Mouse (Mus musculus) hindbrain, embryonic 13.5 days (tissue): ENCODE results near the gene Rpl22l1. TPM values are rescaled to one million over a fixed set of nuclear protein-coding genes. Genes with fewer than 3 reads are reported as not detected.
"Not testable (repeated sequence)": the region's sequence is repeated elsewhere in the genome, so short reads cannot be mapped to it uniquely, and the experiment has no call there.

ENCODE experiments used
- ATAC-seq: fragments of 200-750 bp; cut with Nextera tagmentation; 2 replicates; pipeline ENCODE4 v1.8.0; 2017; ENCODE audit warnings: moderate TSS enrichment; ENCODE audit not compliant: low FRiP score
- H3K27ac ChIP-seq: fragments of 300-500 bp; sonication (generic); 2 replicates; pipeline ENCODE4 v1.5.1; 2015; ENCODE audit warnings: inconsistent platforms, mild to moderate bottlenecking, moderate library complexity
- H3K27me3 ChIP-seq: fragments of 300-500 bp; sonication (generic); 2 replicates; pipeline ENCODE4 v1.6.1; 2015; ENCODE audit warnings: mild to moderate bottlenecking, inconsistent platforms
- H3K36me3 ChIP-seq: fragments of 300-500 bp; sonication (generic); 2 replicates; pipeline ENCODE4 v1.6.1; 2015; ENCODE audit warnings: mild to moderate bottlenecking, inconsistent platforms
- H3K4me1 ChIP-seq: fragments of 300-500 bp; sonication (generic); replicated peaks from 2 replicates; pipeline ENCODE4 v1.6.1; 2015; ENCODE audit warnings: inconsistent platforms
- H3K4me2 ChIP-seq: fragments of 300-500 bp; sonication (generic); 2 replicates; pipeline ENCODE4 v1.6.1; 2015; ENCODE audit warnings: inconsistent platforms, mild to moderate bottlenecking, moderate library complexity
- H3K4me3 ChIP-seq: fragments of 300-500 bp; sonication (generic); 2 replicates; pipeline ENCODE4 v1.5.1; 2015; ENCODE audit warnings: mild to moderate bottlenecking, inconsistent platforms
- H3K9ac ChIP-seq: fragments of 300-500 bp; sonication (generic); 2 replicates; pipeline ENCODE4 v1.6.1; 2015; ENCODE audit warnings: mild to moderate bottlenecking, inconsistent platforms
- H3K9me3 ChIP-seq: fragments of 300-500 bp; sonication (generic); 2 replicates; pipeline ENCODE4 v1.6.1; 2016; ENCODE audit warnings: inconsistent platforms
- WGBS: fragments of 180-500 bp; shearing (Covaris S2); methylation state at CpG from one replicate; pipeline ENCODE4 v1.1.7; 2015; 5-methylcytosine and 5-hydroxymethylcytosine counted together
- polyA plus RNA-seq: library from polyadenylated mRNA; unstranded; fragments of >200 nt; fragmentation: Nextera tagmentation; extraction: Ambion mirVana; gene quantifications from 2 replicates; pipeline ENCODE4 v1.2.1, GENCODE M21; 2015

Gene Rpl22l1
- 225 and 252 TPM in 2 replicates for polyA plus RNA-seq

DNA sequence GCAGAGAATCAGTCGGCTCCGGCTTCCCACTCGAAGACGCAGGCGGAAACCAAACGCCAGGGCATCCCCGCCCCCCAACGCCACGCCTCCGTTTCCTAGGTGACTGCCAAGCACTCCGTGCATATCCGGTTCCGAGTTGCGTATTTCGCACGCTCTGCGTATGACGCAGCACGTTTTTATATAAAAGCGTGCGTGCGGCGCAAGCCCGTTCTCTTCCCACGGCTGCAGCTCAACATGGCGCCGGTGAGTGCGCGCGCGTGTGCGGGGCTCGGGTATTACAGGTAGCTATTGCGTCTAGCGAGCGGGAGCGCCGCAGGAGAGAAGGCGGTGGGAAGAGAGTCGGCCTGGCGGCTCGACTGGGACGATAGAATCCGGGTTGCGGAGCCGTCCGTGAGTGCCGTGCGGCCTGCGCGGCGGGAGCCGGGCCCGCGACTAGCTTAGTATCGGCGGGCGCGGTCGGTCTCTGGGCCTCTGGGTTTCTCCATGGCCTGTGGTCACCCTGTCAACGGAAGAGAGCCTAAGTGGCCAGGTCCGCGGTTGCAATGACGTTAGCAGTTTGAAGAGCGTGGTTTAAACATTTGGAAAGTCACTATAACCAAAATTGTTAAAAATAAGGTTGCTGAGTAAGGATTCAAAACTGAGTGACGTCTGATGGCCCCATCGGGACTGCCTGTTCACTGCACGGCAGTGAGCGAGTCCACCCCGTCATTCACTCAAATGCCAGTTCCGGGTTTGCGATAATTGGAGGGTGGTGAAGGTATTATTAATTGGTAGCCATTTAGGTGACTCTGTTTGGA lies at the start of gene Rpl22l1:
TSS of gene Rpl22l1 (plus strand) at position 136 of the 797 bp plus-strand sequence.
- peaks cover 17% of the 10 kb centered on the region for H3K36me3 ChIP-seq
- ATAC-seq, result peak; percentile 100
- H3K27me3 ChIP-seq, result no peaks in the 10 kb centered on the region
- H3K9ac ChIP-seq, result peak within 1 kb of the TSS; percentile 89
- peak within 1 kb of the TSS; percentile 69 for H3K4me2 ChIP-seq
- H3K9me3 ChIP-seq, result no peaks in the 10 kb centered on the region
- WGBS, result under 1% methylated on average over 71 of the region's 72 CpGs
- peaks cover 15% of the 10 kb centered on the region for H3K4me1 ChIP-seq
- peak within 1 kb of the TSS; percentile 91 for H3K27ac ChIP-seq
- peak within 1 kb of the TSS; percentile 79 for H3K4me3 ChIP-seq

DNA sequence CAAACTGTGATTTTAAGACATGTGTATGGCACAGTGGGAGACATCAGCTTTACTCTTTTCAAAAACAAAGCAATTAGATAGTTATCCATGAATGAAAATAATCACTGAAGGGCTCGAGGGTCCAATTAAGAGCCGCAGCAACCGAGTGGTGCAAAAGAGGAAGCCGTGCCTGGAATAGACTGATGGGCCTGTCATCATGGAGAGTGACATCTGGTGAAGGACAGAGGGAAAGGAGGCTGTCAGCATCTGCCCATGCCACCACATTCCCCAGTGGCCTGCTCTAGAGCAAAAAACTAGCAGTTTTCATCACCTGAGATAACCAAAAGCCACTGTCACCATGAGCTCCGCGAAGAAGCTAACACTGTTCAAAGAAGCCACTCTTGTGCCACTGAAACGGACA lies 49.8 kb upstream of the Rpl22l1 start:
- Histone ChIP-seq H3K9ac (no peak overlapping the region), H3K36me3 (no peaks in the 10 kb centered on the region), H3K4me1 (peaks cover 5% of the 10 kb centered on the region; the same call in 1 of the 2 replicates), H3K4me3 (no peak overlapping the region), H3K27ac (no peak overlapping the region), H3K27me3 (no peaks in the 10 kb centered on the region), H3K9me3 (no peaks in the 10 kb centered on the region), H3K4me2 (no peak overlapping the region)
- ATAC-seq, result 0 out of 2 replicates have a peak, but pooled peaks have one; percentile 52
- 49% methylated on average over 7 of the region's 7 CpGs for WGBS

DNA sequence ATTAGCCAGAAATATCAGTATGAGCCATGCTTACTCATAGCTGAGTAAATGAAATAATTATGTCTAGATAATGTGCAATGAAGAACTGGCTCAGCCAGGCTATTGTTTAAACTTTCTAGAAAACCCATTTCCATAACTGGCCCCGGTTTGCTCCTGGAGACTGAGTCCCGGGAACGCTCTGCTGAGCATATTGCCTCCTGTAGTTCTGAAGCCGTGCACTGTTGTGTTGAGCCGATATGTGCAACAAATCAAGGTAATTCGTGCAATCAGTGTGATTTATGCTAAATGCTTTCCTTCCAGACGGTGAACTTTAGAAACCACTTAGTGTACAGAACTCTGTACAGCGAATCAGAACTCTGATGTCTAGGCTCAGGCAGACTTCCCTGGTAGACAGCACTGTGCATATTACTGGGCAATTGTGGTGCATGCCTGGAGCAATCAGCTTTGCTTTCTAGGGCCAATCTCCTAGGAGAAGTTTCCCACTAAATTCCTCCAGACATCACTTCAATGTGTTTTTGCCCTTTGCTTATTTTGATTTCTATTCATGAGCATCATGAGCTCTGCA lies 43.9 kb upstream of the Rpl22l1 start:
- 73% methylated on average over 8 of the region's 8 CpGs for WGBS
- no peaks in the 10 kb centered on the region for H3K4me1 ChIP-seq
- H3K9me3 ChIP-seq, result no peaks in the 10 kb centered on the region
- H3K4me2 ChIP-seq, result no peak overlapping the region
- no peak for ATAC-seq
- H3K4me3 ChIP-seq, result no peak overlapping the region
- H3K27ac ChIP-seq, result no peak overlapping the region
- H3K9ac ChIP-seq, result no peak overlapping the region
- H3K36me3 ChIP-seq, result no peaks in the 10 kb centered on the region
- H3K27me3 ChIP-seq, result no peaks in the 10 kb centered on the region

DNA sequence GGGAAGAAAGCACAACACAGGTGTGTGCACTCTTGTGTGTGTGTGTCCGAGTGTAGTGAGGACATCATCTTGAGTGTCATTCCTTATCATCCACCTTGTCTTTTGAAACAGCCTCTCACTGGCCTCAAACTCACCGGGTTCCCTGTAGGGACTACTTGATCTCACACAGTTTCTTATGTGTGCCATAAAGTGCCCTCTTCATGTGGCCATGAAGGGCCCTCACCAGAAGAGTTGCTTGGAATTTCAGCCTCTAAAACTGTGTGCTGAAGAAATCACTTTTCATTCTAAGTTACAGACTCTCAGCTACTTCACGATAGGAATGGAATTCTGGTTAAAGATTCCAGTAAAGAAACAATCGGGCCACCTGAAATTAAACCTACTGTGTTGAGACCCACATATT lies 38.3 kb upstream of the Rpl22l1 start:
- Histone ChIP-seq H3K36me3 (no peaks in the 10 kb centered on the region), H3K27ac (no peak overlapping the region), H3K9ac (no peak overlapping the region), H3K4me1 (no peaks in the 10 kb centered on the region), H3K9me3 (peaks cover 5% of the 10 kb centered on the region; the same call in 1 of the 2 replicates), H3K27me3 (no peaks in the 10 kb centered on the region), H3K4me2 (no peak overlapping the region), H3K4me3 (no peak overlapping the region)
- 93% methylated on average over 4 of the region's 4 CpGs for WGBS
- ATAC-seq, result no peak

DNA sequence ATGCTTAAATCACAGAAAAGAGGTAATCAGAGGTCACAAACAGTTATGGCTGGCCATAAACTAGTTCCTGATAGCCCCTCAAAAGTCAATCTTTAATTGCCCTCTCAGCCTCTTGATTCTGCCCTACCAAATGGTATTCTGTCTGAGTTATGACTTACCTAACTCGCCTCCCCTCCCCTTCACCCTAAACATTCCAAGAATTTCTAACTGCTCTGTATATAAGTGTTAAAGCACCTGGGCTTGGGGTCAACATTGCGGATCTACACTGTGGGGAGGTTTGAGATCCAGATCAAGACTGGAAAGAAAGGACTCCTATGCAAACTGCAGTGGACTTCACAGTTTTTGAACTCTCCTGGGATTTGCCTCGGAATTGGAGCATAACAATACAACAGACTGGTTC lies 37.0 kb upstream of the Rpl22l1 start:
- H3K4me2 ChIP-seq, result no peak overlapping the region
- H3K4me3 ChIP-seq, result no peak overlapping the region
- H3K4me1 ChIP-seq, result no peaks in the 10 kb centered on the region
- no peaks in the 10 kb centered on the region for H3K36me3 ChIP-seq
- 85% methylated on average over 3 of the region's 3 CpGs for WGBS
- no peaks in the 10 kb centered on the region for H3K27me3 ChIP-seq
- H3K9ac ChIP-seq, result no peak overlapping the region
- no peak overlapping the region for H3K27ac ChIP-seq
- no peak for ATAC-seq
- H3K9me3 ChIP-seq, result peaks cover 5% of the 10 kb centered on the region; the same call in 1 of the 2 replicates

DNA sequence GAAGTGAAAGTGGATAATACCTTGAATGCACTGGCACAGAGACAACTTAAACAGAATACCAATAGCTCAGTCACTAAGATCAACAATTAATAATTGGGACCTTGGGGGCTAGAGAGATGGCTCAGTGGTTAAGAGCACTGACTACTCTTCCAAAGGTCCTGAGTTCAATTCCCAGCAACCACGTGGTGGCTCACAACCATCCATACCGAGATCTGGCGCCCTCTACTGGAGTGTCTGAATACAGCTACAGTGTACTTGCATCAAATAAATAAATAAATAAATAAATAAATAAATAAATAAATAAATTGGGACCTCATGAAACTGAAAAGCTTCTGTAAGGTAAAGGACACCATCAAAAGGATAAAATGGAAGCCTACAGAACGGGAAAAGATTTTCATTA lies 32.3 kb upstream of the Rpl22l1 start:
- not testable (repeated sequence) for H3K36me3 ChIP-seq, H3K4me1 ChIP-seq, H3K9me3 ChIP-seq, H3K4me3 ChIP-seq, H3K9ac ChIP-seq, H3K27ac ChIP-seq, H3K27me3 ChIP-seq, ATAC-seq, H3K4me2 ChIP-seq
- WGBS, result 69% methylated on average over 4 of the region's 4 CpGs

DNA sequence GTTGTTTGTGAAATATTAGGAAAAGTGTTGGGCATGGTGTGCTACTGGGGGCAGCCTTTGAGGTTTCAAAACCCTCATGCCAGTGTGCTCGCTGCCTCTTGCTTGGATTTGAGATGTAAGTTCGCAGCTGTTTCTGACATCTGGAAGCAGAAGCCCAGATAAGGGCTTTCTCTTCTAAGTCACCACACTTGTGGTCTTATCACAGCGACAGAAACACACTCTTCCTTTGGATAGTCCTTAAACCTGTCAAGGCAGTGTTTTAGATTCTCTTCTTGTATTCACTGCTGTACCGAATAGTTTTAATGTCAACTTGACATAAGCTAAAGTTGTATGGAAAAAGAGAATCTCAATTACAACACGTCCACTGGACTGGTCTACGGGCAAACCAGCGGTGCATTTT lies 29.9 kb upstream of the Rpl22l1 start:
- Histone ChIP-seq H3K4me1 (no peaks in the 10 kb centered on the region), H3K27me3 (no peaks in the 10 kb centered on the region), H3K4me3 (no peak overlapping the region), H3K4me2 (no peak overlapping the region), H3K36me3 (no peaks in the 10 kb centered on the region), H3K9me3 (no peaks in the 10 kb centered on the region), H3K9ac (no peak overlapping the region), H3K27ac (no peak overlapping the region)
- no peak for ATAC-seq
- 90% methylated on average over 7 of the region's 7 CpGs for WGBS

DNA sequence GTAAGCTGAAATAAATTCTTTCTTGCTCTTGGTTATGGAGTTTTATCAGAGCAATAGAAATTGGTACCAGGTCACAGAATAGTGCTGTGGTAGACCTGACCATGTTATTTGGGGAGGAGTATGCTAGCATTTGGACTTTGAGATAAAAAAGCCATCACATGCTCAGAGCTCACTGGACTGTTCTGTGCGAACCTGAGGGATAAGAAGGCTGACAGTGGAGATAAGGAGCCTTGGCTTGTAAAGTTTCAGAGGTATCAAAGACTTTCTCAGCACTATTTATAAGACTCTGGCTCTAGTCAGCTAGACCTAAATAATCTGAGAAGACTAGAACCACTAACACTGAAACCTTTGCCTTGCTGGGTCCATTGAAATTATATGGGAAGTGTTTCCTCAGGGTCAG lies 29.3 kb upstream of the Rpl22l1 start:
- no peak overlapping the region for H3K9ac ChIP-seq
- 89% methylated on average over 1 of the region's 1 CpGs for WGBS
- no peaks in the 10 kb centered on the region for H3K36me3 ChIP-seq
- H3K27ac ChIP-seq, result no peak overlapping the region
- H3K4me2 ChIP-seq, result no peak overlapping the region
- no peak overlapping the region for H3K4me3 ChIP-seq
- ATAC-seq, result no peak
- no peaks in the 10 kb centered on the region for H3K9me3 ChIP-seq
- 0 out of 2 replicates have a peak, but pooled peaks cover 3% of the 10 kb centered on the region for H3K27me3 ChIP-seq
- peaks cover 5% of the 10 kb centered on the region; the same call in 1 of the 2 replicates for H3K4me1 ChIP-seq

DNA sequence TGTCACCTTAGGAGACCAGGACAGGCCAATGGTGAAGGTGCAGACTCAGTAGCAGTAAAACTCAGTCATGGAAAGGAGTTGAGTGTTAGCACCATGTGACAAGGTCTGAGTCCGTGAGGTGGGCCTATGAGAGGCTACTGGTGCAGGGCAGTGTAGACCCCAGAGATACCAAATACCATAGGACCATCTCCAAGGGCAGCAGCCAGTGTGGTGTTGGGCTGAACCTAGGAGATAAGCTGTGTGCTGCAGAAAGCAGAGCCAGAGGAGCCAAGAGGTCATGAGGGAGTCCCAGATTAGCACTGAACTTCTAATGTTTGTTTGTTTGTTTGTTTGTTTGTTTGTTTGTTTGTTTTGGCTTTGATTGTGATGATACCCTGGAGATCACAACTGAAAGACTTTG lies 28.7 kb upstream of the Rpl22l1 start:
- no peak for ATAC-seq
- H3K4me1 ChIP-seq, result peaks cover 5% of the 10 kb centered on the region; the same call in 1 of the 2 replicates
- WGBS, result 81% methylated on average over 1 of the region's 1 CpGs

DNA sequence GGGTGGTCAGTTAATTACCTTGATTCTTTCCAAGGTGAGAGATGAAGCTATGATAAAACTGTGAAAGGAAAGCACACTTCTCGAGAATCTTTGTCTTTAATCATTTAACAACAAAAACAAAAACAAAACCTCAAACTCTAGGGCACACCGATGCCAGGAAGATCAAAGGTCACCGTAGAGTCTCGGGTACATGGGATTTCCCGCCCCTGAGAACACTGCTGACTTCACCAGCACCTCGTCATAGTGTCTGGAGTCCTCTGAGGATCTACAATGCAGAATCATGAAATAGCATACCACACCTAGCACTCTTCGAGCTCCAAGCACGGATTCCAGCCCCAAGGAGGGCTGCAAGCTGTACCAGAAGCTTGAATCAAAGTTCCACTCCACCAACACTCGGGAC lies 24.7 kb upstream of the Rpl22l1 start:
- peaks cover 12% of the 10 kb centered on the region for H3K4me1 ChIP-seq
- H3K9me3 ChIP-seq, result no peaks in the 10 kb centered on the region
- H3K36me3 ChIP-seq, result no peaks in the 10 kb centered on the region
- 77% methylated on average over 9 of the region's 9 CpGs for WGBS
- peak overlapping the region; percentile 80 for H3K4me3 ChIP-seq
- H3K27ac ChIP-seq, result no peak overlapping the region
- ATAC-seq, result peak; percentile 26
- H3K9ac ChIP-seq, result no peak overlapping the region
- H3K27me3 ChIP-seq, result 0 out of 2 replicates have a peak, but pooled peaks cover 9% of the 10 kb centered on the region
- H3K4me2 ChIP-seq, result peak overlapping the region; percentile 81

More for the DNA sequence above, 28.7 kb upstream of the Rpl22l1 start:
- no peak overlapping the region for H3K27ac ChIP-seq
- no peak overlapping the region for H3K4me3 ChIP-seq
- no peaks in the 10 kb centered on the region for H3K36me3 ChIP-seq
- H3K9ac ChIP-seq, result no peak overlapping the region
- 0 out of 2 replicates have a peak, but pooled peaks cover 3% of the 10 kb centered on the region for H3K27me3 ChIP-seq
- H3K4me2 ChIP-seq, result no peak overlapping the region
- no peaks in the 10 kb centered on the region for H3K9me3 ChIP-seq

DNA sequence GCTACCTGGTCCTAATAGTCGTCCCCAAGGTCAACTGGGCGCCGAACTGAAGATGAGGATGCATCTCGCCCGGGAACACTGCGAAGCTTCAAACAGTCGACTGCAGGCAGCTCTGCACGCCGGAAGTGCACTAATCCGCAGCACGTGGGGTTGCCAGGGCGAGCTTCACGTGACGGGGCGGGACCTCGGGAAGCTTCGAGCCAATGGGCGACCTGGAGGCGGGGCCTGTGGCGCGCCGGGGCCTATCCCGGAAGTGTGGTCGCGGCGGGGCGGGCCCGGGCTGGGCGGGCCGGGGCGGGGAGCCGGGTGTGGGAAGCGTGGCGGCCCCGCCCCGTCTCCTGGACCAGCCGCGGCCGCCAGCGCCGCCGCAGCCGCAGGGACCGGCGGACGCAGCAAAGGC lies 24.2 kb upstream of the Rpl22l1 start, which contains the start of gene Eif5a2:
TSS of gene Eif5a2 (plus strand) at position 283 of the 400 bp plus-strand sequence.
- H3K27me3 ChIP-seq, result 0 out of 2 replicates have a peak, but pooled peaks cover 9% of the 10 kb centered on the region
- 2% methylated on average over 46 of the region's 46 CpGs for WGBS

DNA sequence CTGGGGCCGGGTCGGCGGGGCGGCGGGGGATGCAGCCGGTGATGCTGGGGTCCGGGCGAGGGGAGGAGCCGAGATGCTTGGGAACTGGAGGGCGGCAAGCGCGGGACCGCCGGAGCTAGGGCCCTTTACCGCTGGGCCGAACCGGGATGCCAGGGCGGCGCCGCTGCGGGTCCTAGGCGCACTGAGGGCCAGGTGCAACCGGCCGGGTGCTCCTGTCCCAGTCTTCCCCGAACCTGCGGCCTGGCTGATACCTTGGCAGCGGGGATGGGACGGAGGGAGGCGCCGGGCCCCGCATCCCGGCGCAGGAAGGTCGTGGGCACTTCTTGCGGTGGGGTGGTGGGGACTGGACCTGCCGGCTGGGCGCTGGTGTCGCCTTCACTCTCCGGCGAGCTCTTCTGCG lies 23.8 kb upstream of the Rpl22l1 start:
- under 1% methylated on average over 40 of the region's 41 CpGs for WGBS
- Histone ChIP-seq H3K9me3 (no peaks in the 10 kb centered on the region), H3K4me2 (peak overlapping the region; percentile 81), H3K4me3 (peak overlapping the region; percentile 80), H3K4me1 (peaks cover 12% of the 10 kb centered on the region), H3K36me3 (no peaks in the 10 kb centered on the region), H3K27ac (no peak overlapping the region), H3K9ac (peak overlapping the region; percentile 84), H3K27me3 (0 out of 2 replicates have a peak, but pooled peaks cover 9% of the 10 kb centered on the region)
- ATAC-seq, result no peak

More for the DNA sequence above, 24.2 kb upstream of the Rpl22l1 start, which contains the start of gene Eif5a2:
- H3K36me3 ChIP-seq, result no peaks in the 10 kb centered on the region
- peak within 1 kb of the TSS; percentile 80 for H3K4me3 ChIP-seq
- H3K4me1 ChIP-seq, result peaks cover 12% of the 10 kb centered on the region
- ATAC-seq, result peak; percentile 99
- H3K9ac ChIP-seq, result peak within 1 kb of the TSS; percentile 84
- no peaks in the 10 kb centered on the region for H3K9me3 ChIP-seq
- peak within 1 kb of the TSS; percentile 81 for H3K4me2 ChIP-seq
- no peak within 1 kb of the TSS for H3K27ac ChIP-seq
